Mouse (Mus musculus): ENCODE data around the gene Afg1l.

DNA sequence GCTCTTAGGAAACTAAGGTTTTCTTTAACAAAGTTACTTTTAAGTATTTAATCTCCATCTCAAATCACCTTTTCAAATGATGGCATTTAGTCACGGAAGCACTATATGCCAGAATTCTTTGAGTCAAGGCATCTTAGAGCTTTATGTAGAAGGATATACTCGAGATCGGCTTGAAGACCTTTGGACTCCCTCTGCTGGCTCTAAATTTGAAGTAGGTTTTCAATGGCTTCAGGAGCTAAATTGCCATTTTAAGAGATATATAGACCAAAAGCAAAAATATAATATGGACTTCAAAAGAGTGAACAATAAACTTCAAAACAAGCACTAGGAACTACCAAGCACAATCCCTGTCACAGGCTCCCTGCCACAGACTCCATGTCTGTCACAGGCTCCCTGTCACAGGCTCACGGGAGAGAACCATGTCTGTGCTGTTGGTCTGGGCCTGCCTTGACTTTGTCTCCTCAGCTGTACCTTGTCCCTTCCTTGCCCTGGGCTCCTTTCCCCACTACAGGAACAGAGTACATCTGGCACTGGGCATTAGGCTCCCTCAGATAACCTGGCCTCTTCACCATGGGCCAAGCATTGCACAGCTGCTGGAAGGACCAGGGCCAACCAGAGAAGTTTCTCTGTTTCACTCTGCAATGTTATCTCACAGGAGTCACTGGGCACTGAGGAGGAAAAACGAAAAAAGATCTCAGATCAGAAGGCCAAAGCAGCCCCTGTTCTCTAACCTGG is 210.4 kb downstream of the Afg1l start:
- TF ChIP-seq POLR2A (IDR thresholded peaks at IDR 0.05; ENCODE audit: low read depth, low read length) (no peak), CTCF (IDR thresholded peaks at IDR 0.05; ENCODE audit: extremely low read depth, insufficient read length, insufficient replicate concordance, low read depth, low read length) (no peak)
